Mouse (Mus musculus) liver, postnatal 0 days (tissue): ENCODE measurements around the gene Plekha6.

Source experiments
- CTCF ChIP-seq: sonication (generic); IDR thresholded peaks from 2 replicates; pipeline ENCODE4 v1.5.1; 2016; ENCODE audit warnings: antibody characterized with exemption, low read depth
- EP300 ChIP-seq: IDR thresholded peaks from 2 replicates; pipeline ENCODE4 v1.6.1; 2016; ENCODE audit warnings: antibody characterized with exemption, low read depth, mild to moderate bottlenecking

GRCm38 (mm10) chr1:133256347-133256746 lies 92.3 kb downstream of the Plekha6 start:
- TF ChIP-seq EP300 (no peak), CTCF (no peak)
